ENCODE assay signal across 10 mouse cellular contexts in genomic region chr14:55029034-55029698, GRCm38 (mm10). TPM values are rescaled to one million over a fixed set of nuclear protein-coding genes. Genes with fewer than 3 reads are reported as not detected.
A peak's percentile ranks its signal among the peaks of the same experiment; 100 is the strongest.
DNase-seq lines count a peak whose midpoint lies in the region; ATAC-seq and TF ChIP-seq lines count a peak whose summit lies in the region.
"Had no signal": no experiment of that assay in that cellular context is flagged by ENCODE, and none has a peak within 500 bp of the region (broad histone marks: within the 10 kb centered on the region; RNA-seq: fewer than 3 reads in every experiment).

No protein-coding gene starts in this region.

- no peak overlapping the region for H3K4me2 ChIP-seq in intestine, postnatal 0 days (replicated peaks; ENCODE audit: low read depth)
- peak overlapping the region; percentile 21; the same call in 1 of the 2 replicates for H3K4me2 ChIP-seq in neural tube, embryonic 11.5 days (ENCODE audit: low read depth)
- H3K4me2 ChIP-seq: heart, embryonic 15.5 days had no signal

- H3K36me3 ChIP-seq in G1E (replicated peaks): peaks cover 21% of the 10 kb centered on the region
- H3K36me3 ChIP-seq in intestine, postnatal 0 days (ENCODE audit: control insufficient read depth, insufficient read depth): peaks cover 14% of the 10 kb centered on the region
- no peaks in the 10 kb centered on the region for H3K36me3 ChIP-seq in neural tube, embryonic 11.5 days (ENCODE audit: control insufficient read depth, insufficient read depth, low read length)

- no peak for ATAC-seq in G1E (ENCODE audit: extremely low read depth, insufficient number of reproducible peaks, low FRiP score, poor library complexity, severe bottlenecking)
- no peak for ATAC-seq in intestine, postnatal 0 days
- peak; percentile 40; the same call in 1 of the 2 replicates for ATAC-seq in neural tube, embryonic 11.5 days (ENCODE audit: insufficient read depth, low FRiP score, low TSS enrichment)

- no peak overlapping the region for H3K9ac ChIP-seq in intestine, postnatal 0 days (ENCODE audit: low read depth, low read length)
- peak overlapping the region; percentile 20; the same call in 1 of the 2 replicates for H3K9ac ChIP-seq in neural tube, embryonic 11.5 days (ENCODE audit: low read length)
- H3K9ac ChIP-seq: heart, embryonic 15.5 days had no signal

- H3K9me3 ChIP-seq in G1E (replicated peaks): no peaks in the 10 kb centered on the region
- no peaks in the 10 kb centered on the region for H3K9me3 ChIP-seq in intestine, postnatal 0 days (ENCODE audit: control insufficient read depth)
- H3K9me3 ChIP-seq in neural tube, embryonic 11.5 days (ENCODE audit: control insufficient read depth, low read length): no peaks in the 10 kb centered on the region
- H3K9me3 ChIP-seq: heart, embryonic 15.5 days had no signal

- H3K4me1 ChIP-seq in G1E (ENCODE audit: insufficient read depth, low read depth, low read length): peaks cover 22% of the 10 kb centered on the region
- no peaks in the 10 kb centered on the region for H3K4me1 ChIP-seq in intestine, postnatal 0 days (replicated peaks; ENCODE audit: control insufficient read depth, insufficient read depth, low read length)
- peaks cover 7% of the 10 kb centered on the region; the same call in 1 of the 2 replicates for H3K4me1 ChIP-seq in neural tube, embryonic 11.5 days (ENCODE audit: control insufficient read depth, insufficient read depth, low read length)

- H3K27ac ChIP-seq in intestine, postnatal 0 days (ENCODE audit: low read depth, low read length): no peak overlapping the region
- H3K27ac ChIP-seq in neural tube, embryonic 11.5 days (ENCODE audit: low read depth, low read length): peak overlapping the region; percentile 81
- H3K27ac ChIP-seq: heart, embryonic 15.5 days had no signal

- DNase-seq in adrenal gland, postnatal 10 days: peak; percentile 17
- no peak for DNase-seq in adrenal gland, postnatal 36 days
- peak; percentile 43 for DNase-seq in G1E (ENCODE audit: low spot score)
- peak; percentile 49 for DNase-seq in embryo, embryonic 10.5 days (ENCODE audit: low spot score)
- peak; percentile 47 for DNase-seq in neural tube, embryonic 11.5 days (ENCODE audit: low spot score)
- no peak for DNase-seq in left cerebral cortex, adult 11 months (ENCODE audit: low spot score)
- no peak for DNase-seq in yolk sac, embryonic 10.5 days (ENCODE audit: low spot score)

- no peak overlapping the region for H3K4me3 ChIP-seq in G1E (ENCODE audit: low read depth, low read length)
- H3K4me3 ChIP-seq in intestine, postnatal 0 days (ENCODE audit: low read depth, low read length): no peak overlapping the region
- H3K4me3 ChIP-seq in neural tube, embryonic 11.5 days (ENCODE audit: low read depth, low read length): no peak overlapping the region
- H3K4me3 ChIP-seq: heart, embryonic 15.5 days had no signal

- peak; percentile 12; the same call in 1 of the 2 replicates for TF ChIP-seq CTCF in G1E (IDR thresholded peaks at IDR 0.05; ENCODE audit: low read depth, low read length)
- TF ChIP-seq CTCF in intestine, postnatal 0 days (IDR thresholded peaks at IDR 0.05; ENCODE audit: low read depth): peak; percentile 65

- 20% methylated on average over 11 of the region's 11 CpGs for WGBS in intestine, postnatal 0 days
- WGBS in neural tube, embryonic 11.5 days: 5% methylated on average over 11 of the region's 11 CpGs

- H3K27me3 ChIP-seq in G1E (ENCODE audit: insufficient read depth, low read length): peaks cover 7% of the 10 kb centered on the region; the same call in 1 of the 2 replicates
- H3K27me3 ChIP-seq in intestine, postnatal 0 days (replicated peaks; ENCODE audit: control insufficient read depth, insufficient read depth, low read length): no peaks in the 10 kb centered on the region
- no peaks in the 10 kb centered on the region for H3K27me3 ChIP-seq in neural tube, embryonic 11.5 days (ENCODE audit: control insufficient read depth, insufficient read depth, low read length)

RNA-seq across cellular contexts. Expression of gene Ngdn, which starts 13.9 kb away (rescaled TPM):
- total RNA-seq in adrenal gland, postnatal 10 days (2021): 10 to 100 TPM; 32.9 to 38.1 TPM
- total RNA-seq in adrenal gland, postnatal 36 days (2021): 10 to 100 TPM; 34.6 to 44.8 TPM
- total RNA-seq in G1E (2014; fragmentation: Nextera tagmentation) (55.2 and 64.8 TPM in 2 replicates), G1E (2017) (62.0 and 78.3 TPM in 2 replicates)
- polyA plus RNA-seq in G1E (2012): 31.7 and 41.4 TPM in 2 replicates
- 69.4 and 77.9 TPM in 2 replicates for polyA plus RNA-seq in intestine, postnatal 0 days (2015; fragmentation: Nextera tagmentation; extraction: Ambion mirVana)
- polyA plus RNA-seq in neural tube, embryonic 11.5 days (2014; fragmentation: Nextera tagmentation; extraction: Ambion mirVana): 83.9 and 92.4 TPM in 2 replicates

RNA-seq across cellular contexts. Expression of gene Myh7, which starts 34.7 kb away (rescaled TPM):
- total RNA-seq in adrenal gland, postnatal 10 days (2021): 100 to 1,000 TPM in 1 of 2 experiments, 10 to 100 TPM in 1; 24.9 to 114 TPM
- under 1 TPM in 1 of 2 experiments, not detected in 1; 0.49 TPM for total RNA-seq in adrenal gland, postnatal 36 days (2021)
- total RNA-seq in G1E (2014; fragmentation: Nextera tagmentation) (0.90 TPM in 1 of 2 replicates, not detected in the other), G1E (2017) (under 0.01 and 0.16 TPM in 2 replicates)
- polyA plus RNA-seq in G1E (2012): 0.17 and 0.18 TPM in 2 replicates
- polyA plus RNA-seq in intestine, postnatal 0 days (2015; fragmentation: Nextera tagmentation; extraction: Ambion mirVana): 3.9 and 5.6 TPM in 2 replicates
- 15.1 and 15.6 TPM in 2 replicates for polyA plus RNA-seq in neural tube, embryonic 11.5 days (2014; fragmentation: Nextera tagmentation; extraction: Ambion mirVana)
- polyA plus RNA-seq: spleen, adult 2 months had no signal

RNA-seq across cellular contexts. Expression of gene Gm17428, which starts 52.4 kb away (rescaled TPM):
- not detected for total RNA-seq in adrenal gland, postnatal 10 days (2021)
- not detected for total RNA-seq in adrenal gland, postnatal 36 days (2021)
- total RNA-seq in G1E (2014; fragmentation: Nextera tagmentation): not detected in 2 replicates
- total RNA-seq in G1E (2017): not detected in 2 replicates
- not detected in 2 replicates for polyA plus RNA-seq in G1E (2012)
- polyA plus RNA-seq in intestine, postnatal 0 days (2015; fragmentation: Nextera tagmentation; extraction: Ambion mirVana): not detected in 2 replicates
- polyA plus RNA-seq in neural tube, embryonic 11.5 days (2014; fragmentation: Nextera tagmentation; extraction: Ambion mirVana): not detected in 2 replicates
- polyA plus RNA-seq: heart, embryonic 15.5 days; spleen, adult 2 months had no signal

Comparison
In these comparisons a context has a peak if more than half of its experiments do, and no peak if none do; other contexts are left out.
1. DNase-seq: peak in adrenal gland, postnatal 10 days (single experiment), G1E (single experiment), embryo, embryonic 10.5 days (single experiment) and neural tube, embryonic 11.5 days (single experiment); none in adrenal gland, postnatal 36 days (0 of 2), left cerebral cortex, adult 11 months (single experiment) and yolk sac, embryonic 10.5 days (single experiment).
2. RNA of gene Myh7, which starts 34.7 kb away (total RNA-seq): 24.9 to 114 TPM in adrenal gland, postnatal 10 days; under 0.01 to 0.90 TPM in G1E and 0.49 TPM in adrenal gland, postnatal 36 days; every median in the first group is over 10 times any median in the second.